32 mouse cellular contexts compared by ENCODE assay signal in genomic region chr10:73984057-73984456, GRCm38 (mm10).
"Had no signal": no experiment of that assay in that cellular context is flagged by ENCODE, and none has a peak within 500 bp of the region (broad histone marks: within the 10 kb centered on the region; RNA-seq: fewer than 3 reads in every experiment).

No protein-coding gene starts in this region.

- DNase-seq: layer of hippocampus, postnatal 36 days; left cerebral cortex, postnatal 4 days; liver; liver, embryonic 13.5 days; lung, adult 18-20 months; lung, adult 2 months; lung, embryonic 14.5 days; lung, postnatal 10 days; lung, postnatal 14 days; lung, postnatal 36 days; lung, postnatal 4 days; midbrain, embryonic 14.5 days had no signal

- ATAC-seq: liver, embryonic 12.5 days; lung, postnatal 0 days; midbrain, embryonic 13.5 days; midbrain, embryonic 15.5 days; midbrain, embryonic 16.5 days had no signal

- H3K27ac ChIP-seq: left cerebral cortex, adult 2 months; limb, embryonic 10.5 days; limb, embryonic 12.5 days; limb, embryonic 13.5 days; limb, embryonic 15.5 days; liver, embryonic 12.5 days; liver, embryonic 13.5 days; liver, embryonic 14.5 days; liver, embryonic 15.5 days; lung, embryonic 15.5 days; macrophage; midbrain, embryonic 10.5 days; midbrain, embryonic 12.5 days; midbrain, embryonic 13.5 days; midbrain, embryonic 15.5 days had no signal

- H3K9me3 ChIP-seq: limb, embryonic 10.5 days; limb, embryonic 12.5 days; limb, embryonic 13.5 days; limb, embryonic 15.5 days; liver, embryonic 12.5 days; liver, embryonic 13.5 days; liver, embryonic 15.5 days; lung, embryonic 15.5 days; midbrain, embryonic 10.5 days; midbrain, embryonic 12.5 days; midbrain, embryonic 13.5 days; midbrain, embryonic 15.5 days had no signal

- H3K27me3 ChIP-seq: limb, embryonic 12.5 days; limb, embryonic 13.5 days; limb, embryonic 15.5 days; liver, embryonic 12.5 days; liver, embryonic 13.5 days; liver, embryonic 15.5 days; lung, embryonic 15.5 days; megakaryocyte, embryonic 14.5 days; midbrain, embryonic 12.5 days; midbrain, embryonic 13.5 days; midbrain, embryonic 15.5 days had no signal

- H3K9ac ChIP-seq: limb, embryonic 12.5 days; limb, embryonic 13.5 days; limb, embryonic 15.5 days; liver, embryonic 12.5 days; liver, embryonic 13.5 days; liver, embryonic 14.5 days; liver, embryonic 15.5 days; lung, embryonic 14.5 days; lung, embryonic 15.5 days; midbrain, embryonic 12.5 days; midbrain, embryonic 13.5 days; midbrain, embryonic 15.5 days had no signal

- H3K4me1 ChIP-seq: limb, embryonic 10.5 days; limb, embryonic 12.5 days; limb, embryonic 13.5 days; limb, embryonic 15.5 days; liver, embryonic 12.5 days; liver, embryonic 13.5 days; liver, embryonic 15.5 days; lung, embryonic 15.5 days; megakaryocyte, embryonic 14.5 days; midbrain, embryonic 10.5 days; midbrain, embryonic 12.5 days; midbrain, embryonic 13.5 days; midbrain, embryonic 15.5 days had no signal

- H3K4me3 ChIP-seq: left cerebral cortex, adult 2 months; limb, embryonic 10.5 days; limb, embryonic 12.5 days; limb, embryonic 13.5 days; limb, embryonic 15.5 days; liver, embryonic 12.5 days; liver, embryonic 13.5 days; liver, embryonic 15.5 days; lung, embryonic 15.5 days; megakaryocyte, embryonic 14.5 days; midbrain, embryonic 10.5 days; midbrain, embryonic 12.5 days; midbrain, embryonic 13.5 days; midbrain, embryonic 15.5 days; myocyte had no signal

- H3K4me2 ChIP-seq: limb, embryonic 12.5 days; limb, embryonic 13.5 days; limb, embryonic 15.5 days; liver, embryonic 11.5 days; liver, embryonic 12.5 days; liver, embryonic 13.5 days; liver, embryonic 15.5 days; lung, embryonic 14.5 days; lung, embryonic 15.5 days; midbrain, embryonic 11.5 days; midbrain, embryonic 12.5 days; midbrain, embryonic 13.5 days; midbrain, embryonic 15.5 days had no signal

- H3K36me3 ChIP-seq: limb, embryonic 10.5 days; limb, embryonic 12.5 days; limb, embryonic 13.5 days; limb, embryonic 15.5 days; liver, embryonic 12.5 days; liver, embryonic 13.5 days; liver, embryonic 15.5 days; lung, embryonic 15.5 days; midbrain, embryonic 10.5 days; midbrain, embryonic 12.5 days; midbrain, embryonic 13.5 days; midbrain, embryonic 15.5 days had no signal
